ENCODE assay signal across 8 mouse cellular contexts in the genomic region with DNA sequence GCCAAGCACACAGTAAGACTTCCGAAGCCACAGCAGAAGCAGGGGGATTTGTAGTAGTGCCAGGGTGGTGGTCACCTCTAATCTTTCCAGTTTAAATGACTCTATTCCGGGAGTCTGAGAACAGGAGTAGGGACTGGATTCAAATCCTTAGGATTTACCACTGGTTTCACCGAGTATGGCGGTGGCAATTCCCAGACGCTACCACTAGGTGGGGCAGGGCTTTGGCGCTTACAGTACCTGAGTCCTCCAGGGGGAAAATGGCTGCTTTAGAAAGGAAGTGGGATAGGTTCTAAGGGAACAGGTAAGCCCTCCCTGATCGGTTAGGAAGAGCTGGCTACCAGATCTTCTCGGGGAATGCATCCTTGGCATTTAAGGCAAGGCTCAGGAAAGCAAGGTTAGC. TPM values are rescaled to one million over a fixed set of nuclear protein-coding genes. Genes with fewer than 3 reads are reported as not detected.
DNase-seq lines count a peak whose midpoint lies in the region; ATAC-seq and TF ChIP-seq lines count a peak whose summit lies in the region.

No protein-coding gene starts in this region.

- no peaks in the 10 kb centered on the region for H3K9me3 ChIP-seq in liver, embryonic 12.5 days (replicated peaks)

- H3K27me3 ChIP-seq in cerebellum, adult 2 months (ENCODE audit: control insufficient read depth, insufficient read depth, low read length), result no peaks in the 10 kb centered on the region
- peaks cover 6% of the 10 kb centered on the region; the same call in 1 of the 2 replicates for H3K27me3 ChIP-seq in liver, embryonic 12.5 days (replicated peaks)

- no peak overlapping the region for H3K4me2 ChIP-seq in liver, embryonic 12.5 days

- H3K4me3 ChIP-seq in cerebellum, adult 2 months (replicated peaks; ENCODE audit: insufficient read depth, low read depth, low read length), result no peak overlapping the region
- H3K4me3 ChIP-seq in liver, embryonic 12.5 days, result no peak overlapping the region

- H3K9ac ChIP-seq in liver, embryonic 12.5 days, result no peak overlapping the region

- no peaks in the 10 kb centered on the region for H3K4me1 ChIP-seq in cerebellum, adult 2 months (ENCODE audit: control insufficient read depth, insufficient read depth, low read length)
- H3K4me1 ChIP-seq in liver, embryonic 12.5 days, result peaks cover 4% of the 10 kb centered on the region; the same call in 1 of the 2 replicates

- no peak for ATAC-seq in liver, embryonic 12.5 days

- peak in 1 of 2 experiments; percentile 15 for DNase-seq in cerebellum, adult 2 months
- DNase-seq in cerebellum, postnatal 4 days (ENCODE audit: low spot score in 2 of 2), result no peak
- peak; percentile 48 for DNase-seq in liver
- peak; percentile 10 for DNase-seq in T-cell, adult 2 months (ENCODE audit: low spot score)
- peak; percentile 33 for DNase-seq in forelimb bud, embryonic 11.5 days (ENCODE audit: low read depth, low spot score)
- DNase-seq in testis, postnatal 10 days (ENCODE audit: low spot score), result peak; percentile 67
- DNase-seq in right cerebral cortex, postnatal 36 days (ENCODE audit: low spot score in 2 of 2), result no peak

- H3K36me3 ChIP-seq in liver, embryonic 12.5 days, result no peaks in the 10 kb centered on the region

- WGBS in cerebellum, adult 2 months, result 39% methylated on average over 8 of the region's 8 CpGs
- 19% methylated on average over 8 of the region's 8 CpGs for WGBS in liver, embryonic 12.5 days (ENCODE audit: insufficient replicate concordance)

- TF ChIP-seq POLR2A in cerebellum, adult 2 months (IDR thresholded peaks at IDR 0.05; ENCODE audit: borderline replicate concordance, insufficient read depth, low read length), result no peak

- peak; percentile 38; the same call in 1 of the 2 replicates for TF ChIP-seq CTCF in cerebellum, adult 2 months (IDR thresholded peaks at IDR 0.05; ENCODE audit: borderline replicate concordance, insufficient read depth, low read depth, low read length)

- H3K27ac ChIP-seq in cerebellum, adult 2 months (ENCODE audit: insufficient read depth, low read length), result no peak overlapping the region
- no peak overlapping the region for H3K27ac ChIP-seq in liver, embryonic 12.5 days

RNA-seq across cellular contexts. Expression of a gene that starts 17.5 kb away (rescaled TPM):
- 0.17 and 0.20 TPM in 2 replicates for polyA plus RNA-seq in cerebellum, adult 2 months (2012; rRNA removed)
- polyA plus RNA-seq in liver, embryonic 12.5 days (2016; fragmentation: Nextera tagmentation; extraction: Ambion mirVana), result 2.2 and 2.5 TPM in 2 replicates

Comparison
In these comparisons a context has a peak if more than half of its experiments do, and no peak if none do; other contexts are left out.
1. DNase-seq: peak in liver (single experiment), T-cell, adult 2 months (single experiment), forelimb bud, embryonic 11.5 days (single experiment) and testis, postnatal 10 days (single experiment); none in cerebellum, postnatal 4 days (0 of 2) and right cerebral cortex, postnatal 36 days (0 of 2).